Mouse (Mus musculus) liver, embryonic 15.5 days (tissue): ENCODE measurements around the gene Trpc4ap. TPM values are rescaled to one million over a fixed set of nuclear protein-coding genes. Genes with fewer than 3 reads are reported as not detected.

Experiments
- ATAC-seq: fragments of 200-750 bp; cut with Nextera tagmentation; 2 replicates; pipeline ENCODE4 v1.8.0; 2017; ENCODE audit warnings: moderate number of reproducible peaks, mild to moderate bottlenecking, moderate library complexity; ENCODE audit not compliant: insufficient read depth
- H3K27ac ChIP-seq: fragments of 300-500 bp; sonication (generic); replicated peaks from 2 replicates; pipeline ENCODE4 v1.5.1; 2015; ENCODE audit warnings: mild to moderate bottlenecking, inconsistent platforms
- H3K27me3 ChIP-seq: fragments of 300-500 bp; sonication (generic); 2 replicates; pipeline ENCODE4 v1.6.1; 2015; ENCODE audit warnings: mild to moderate bottlenecking, inconsistent platforms
- H3K36me3 ChIP-seq: fragments of 300-500 bp; sonication (generic); replicated peaks from 2 replicates; pipeline ENCODE4 v1.6.1; 2015; ENCODE audit warnings: moderate library complexity, mild to moderate bottlenecking, inconsistent platforms
- H3K4me1 ChIP-seq: fragments of 300-500 bp; sonication (generic); replicated peaks from 2 replicates; pipeline ENCODE4 v1.6.1; 2015; ENCODE audit warnings: inconsistent platforms
- H3K4me2 ChIP-seq: fragments of 300-500 bp; sonication (generic); 2 replicates; pipeline ENCODE4 v1.6.1; 2015; ENCODE audit warnings: moderate library complexity, mild to moderate bottlenecking, inconsistent platforms
- H3K4me3 ChIP-seq: fragments of 300-500 bp; sonication (generic); replicated peaks from 2 replicates; pipeline ENCODE4 v1.5.1; 2015; ENCODE audit warnings: mild to moderate bottlenecking, inconsistent platforms
- H3K9ac ChIP-seq: fragments of 300-500 bp; sonication (generic); 2 replicates; pipeline ENCODE4 v1.6.1; 2015; ENCODE audit warnings: moderate library complexity, mild to moderate bottlenecking, inconsistent platforms
- H3K9me3 ChIP-seq: fragments of 300-500 bp; sonication (generic); replicated peaks from 2 replicates; pipeline ENCODE4 v1.6.1; 2016; ENCODE audit warnings: inconsistent platforms
- WGBS: fragments of 180-500 bp; shearing (Covaris S2); methylation state at CpG from one replicate; pipeline ENCODE4 v1.1.7; 2015; ENCODE audit warnings: mixed read lengths; ENCODE audit not compliant: insufficient replicate concordance; 5-methylcytosine and 5-hydroxymethylcytosine counted together
- polyA plus RNA-seq: library from polyadenylated mRNA; unstranded; fragments of >200 nt; fragmentation: Nextera tagmentation; extraction: Ambion mirVana; gene quantifications from 2 replicates; pipeline ENCODE4 v1.2.1, GENCODE M21; 2015

Gene Trpc4ap
- polyA plus RNA-seq, 1 experiment from 2014 or later, result 51.4 TPM

GRCm38 (mm10) chr2:155693136-155693535 is 952 bp upstream of the Trpc4ap start:
- Histone ChIP-seq H3K36me3 (no peaks in the 10 kb centered on the region), H3K4me3 (no peak overlapping the region), H3K9me3 (no peaks in the 10 kb centered on the region), H3K27me3 (no peaks in the 10 kb centered on the region), H3K9ac (no peak overlapping the region), H3K4me1 (peaks cover 22% of the 10 kb centered on the region), H3K4me2 (no peak overlapping the region), H3K27ac (no peak overlapping the region)
- 67% methylated on average over 4 of the region's 4 CpGs for WGBS
- ATAC-seq, result no peak

- H3K27me3 ChIP-seq, result no peaks in the 10 kb centered on the region
Observed at GRCm38 (mm10) chr2:155691336-155691722, 855 bp downstream of the Trpc4ap start.

GRCm38 (mm10) chr2:155689211-155689610 is 3.0 kb downstream of the Trpc4ap start:
- no peak overlapping the region for H3K9ac ChIP-seq
- no peak for ATAC-seq
- H3K9me3 ChIP-seq, result no peaks in the 10 kb centered on the region
- H3K27ac ChIP-seq, result no peak overlapping the region
- peaks cover 19% of the 10 kb centered on the region for H3K4me1 ChIP-seq
- H3K4me2 ChIP-seq, result no peak overlapping the region
- no peak overlapping the region for H3K4me3 ChIP-seq
- 76% methylated on average over 4 of the region's 4 CpGs for WGBS
- H3K36me3 ChIP-seq, result peaks cover 15% of the 10 kb centered on the region
- H3K27me3 ChIP-seq, result no peaks in the 10 kb centered on the region

More at GRCm38 (mm10) chr2:155691336-155691722, 855 bp downstream of the Trpc4ap start:
- ATAC-seq, result no peak
- Histone ChIP-seq H3K4me1 (peaks cover 19% of the 10 kb centered on the region), H3K4me2 (peak overlapping the region; percentile 84), H3K27ac (peak overlapping the region; percentile 92), H3K9ac (peak overlapping the region; percentile 96), H3K36me3 (peaks cover 11% of the 10 kb centered on the region; the same call in 1 of the 2 replicates), H3K4me3 (peak overlapping the region; percentile 97), H3K9me3 (no peaks in the 10 kb centered on the region)
- 4% methylated on average over 8 of the region's 8 CpGs for whole genome bisulfite sequencing

- peaks cover 15% of the 10 kb centered on the region for H3K36me3 ChIP-seq
- no peak overlapping the region for H3K9ac ChIP-seq
- H3K27ac ChIP-seq, result no peak overlapping the region
- no peaks in the 10 kb centered on the region for H3K9me3 ChIP-seq
- no peaks in the 10 kb centered on the region for H3K27me3 ChIP-seq
- no peak for ATAC-seq
- 83% methylated on average over 11 of the region's 11 CpGs for WGBS
- H3K4me3 ChIP-seq, result no peak overlapping the region
- H3K4me2 ChIP-seq, result no peak overlapping the region
- peaks cover 19% of the 10 kb centered on the region for H3K4me1 ChIP-seq
Observed at GRCm38 (mm10) chr2:155687746-155688145, 4.4 kb downstream of the Trpc4ap start.

GRCm38 (mm10) chr2:155686572-155686971 is 5.6 kb downstream of the Trpc4ap start:
- Histone ChIP-seq H3K4me2 (no peak overlapping the region), H3K9me3 (no peaks in the 10 kb centered on the region), H3K36me3 (peaks cover 15% of the 10 kb centered on the region), H3K4me1 (peaks cover 19% of the 10 kb centered on the region), H3K27ac (no peak overlapping the region), H3K27me3 (no peaks in the 10 kb centered on the region), H3K4me3 (no peak overlapping the region), H3K9ac (no peak overlapping the region)
- no peak for ATAC-seq
- WGBS, result 73% methylated on average over 5 of the region's 5 CpGs

GRCm38 (mm10) chr2:155683821-155684220 is 8.4 kb downstream of the Trpc4ap start:
- no peaks in the 10 kb centered on the region for H3K9me3 ChIP-seq
- H3K27me3 ChIP-seq, result no peaks in the 10 kb centered on the region
- no peak overlapping the region for H3K9ac ChIP-seq
- H3K36me3 ChIP-seq, result peaks cover 15% of the 10 kb centered on the region
- 71% methylated on average over 5 of the region's 5 CpGs for WGBS
- no peak overlapping the region for H3K27ac ChIP-seq
- H3K4me2 ChIP-seq, result no peak overlapping the region
- H3K4me3 ChIP-seq, result no peak overlapping the region
- no peak for ATAC-seq
- peaks cover 9% of the 10 kb centered on the region for H3K4me1 ChIP-seq

- no peak overlapping the region for H3K27ac ChIP-seq
- WGBS, result 45% methylated on average over 3 of the region's 3 CpGs
- H3K4me3 ChIP-seq, result no peak overlapping the region
- H3K36me3 ChIP-seq, result peaks cover 15% of the 10 kb centered on the region
- no peaks in the 10 kb centered on the region for H3K27me3 ChIP-seq
- H3K4me1 ChIP-seq, result peaks cover 9% of the 10 kb centered on the region
- no peak overlapping the region for H3K4me2 ChIP-seq
- H3K9ac ChIP-seq, result no peak overlapping the region
- no peaks in the 10 kb centered on the region for H3K9me3 ChIP-seq
- no peak for ATAC-seq
Observed at GRCm38 (mm10) chr2:155683137-155683536, 9.0 kb downstream of the Trpc4ap start.

- H3K9me3 ChIP-seq, result no peaks in the 10 kb centered on the region
- 56% methylated on average over 2 of the region's 2 CpGs for WGBS
Observed at GRCm38 (mm10) chr2:155681874-155682273, 10.3 kb downstream of the Trpc4ap start.

GRCm38 (mm10) chr2:155681194-155681593 is 11.0 kb downstream of the Trpc4ap start:
- WGBS, result 41% methylated on average over 8 of the region's 8 CpGs
- H3K27ac ChIP-seq, result no peak overlapping the region
- H3K4me1 ChIP-seq, result peaks cover 9% of the 10 kb centered on the region
- H3K4me2 ChIP-seq, result no peak overlapping the region
- no peak for ATAC-seq
- no peaks in the 10 kb centered on the region for H3K27me3 ChIP-seq
- H3K36me3 ChIP-seq, result peaks cover 4% of the 10 kb centered on the region; the same call in 1 of the 2 replicates
- H3K9me3 ChIP-seq, result no peaks in the 10 kb centered on the region
- no peak overlapping the region for H3K9ac ChIP-seq
- H3K4me3 ChIP-seq, result no peak overlapping the region

More at GRCm38 (mm10) chr2:155681874-155682273, 10.3 kb downstream of the Trpc4ap start:
- H3K27ac ChIP-seq, result no peak overlapping the region
- no peak for ATAC-seq
- H3K27me3 ChIP-seq, result no peaks in the 10 kb centered on the region
- H3K4me2 ChIP-seq, result no peak overlapping the region
- H3K9ac ChIP-seq, result no peak overlapping the region
- peaks cover 9% of the 10 kb centered on the region for H3K4me1 ChIP-seq
- peaks cover 8% of the 10 kb centered on the region; the same call in 1 of the 2 replicates for H3K36me3 ChIP-seq
- no peak overlapping the region for H3K4me3 ChIP-seq

- Histone ChIP-seq H3K9ac (no peak overlapping the region), H3K27ac (no peak overlapping the region), H3K4me3 (no peak overlapping the region), H3K27me3 (no peaks in the 10 kb centered on the region), H3K4me2 (no peak overlapping the region), H3K36me3 (peaks cover 1% of the 10 kb centered on the region; the same call in 1 of the 2 replicates), H3K4me1 (peaks cover 9% of the 10 kb centered on the region), H3K9me3 (no peaks in the 10 kb centered on the region)
- 27% methylated on average over 5 of the region's 5 CpGs for WGBS
- ATAC-seq, result no peak
Observed at GRCm38 (mm10) chr2:155680591-155680990, 11.6 kb downstream of the Trpc4ap start.

GRCm38 (mm10) chr2:155679586-155680110 is 12.5 kb downstream of the Trpc4ap start:
- WGBS, result 70% methylated on average over 4 of the region's 4 CpGs
- ATAC-seq, result no peak
- no peaks in the 10 kb centered on the region for H3K27me3 ChIP-seq
- peaks cover 12% of the 10 kb centered on the region for H3K4me1 ChIP-seq
- H3K4me3 ChIP-seq, result no peak overlapping the region
- H3K27ac ChIP-seq, result no peak overlapping the region
- H3K36me3 ChIP-seq, result no peaks in the 10 kb centered on the region
- H3K9me3 ChIP-seq, result no peaks in the 10 kb centered on the region
- H3K4me2 ChIP-seq, result no peak overlapping the region
- no peak overlapping the region for H3K9ac ChIP-seq

GRCm38 (mm10) chr2:155675118-155675517 is 17.1 kb downstream of the Trpc4ap start:
- H3K9ac ChIP-seq, result no peak overlapping the region
- 0 out of 2 replicates have a peak, but pooled peaks cover 3% of the 10 kb centered on the region for H3K4me1 ChIP-seq
- 49% methylated on average over 4 of the region's 4 CpGs for WGBS
- H3K9me3 ChIP-seq, result no peaks in the 10 kb centered on the region
- H3K36me3 ChIP-seq, result peaks cover 23% of the 10 kb centered on the region
- H3K4me3 ChIP-seq, result no peak overlapping the region
- no peak overlapping the region for H3K27ac ChIP-seq
- H3K27me3 ChIP-seq, result no peaks in the 10 kb centered on the region
- no peak overlapping the region for H3K4me2 ChIP-seq
- no peak for ATAC-seq
